Mouse (Mus musculus): ENCODE data around the gene Pfdn5.
A peak's percentile ranks its signal among the peaks of the same experiment; 100 is the strongest.

The Pfdn5 gene

DNA sequence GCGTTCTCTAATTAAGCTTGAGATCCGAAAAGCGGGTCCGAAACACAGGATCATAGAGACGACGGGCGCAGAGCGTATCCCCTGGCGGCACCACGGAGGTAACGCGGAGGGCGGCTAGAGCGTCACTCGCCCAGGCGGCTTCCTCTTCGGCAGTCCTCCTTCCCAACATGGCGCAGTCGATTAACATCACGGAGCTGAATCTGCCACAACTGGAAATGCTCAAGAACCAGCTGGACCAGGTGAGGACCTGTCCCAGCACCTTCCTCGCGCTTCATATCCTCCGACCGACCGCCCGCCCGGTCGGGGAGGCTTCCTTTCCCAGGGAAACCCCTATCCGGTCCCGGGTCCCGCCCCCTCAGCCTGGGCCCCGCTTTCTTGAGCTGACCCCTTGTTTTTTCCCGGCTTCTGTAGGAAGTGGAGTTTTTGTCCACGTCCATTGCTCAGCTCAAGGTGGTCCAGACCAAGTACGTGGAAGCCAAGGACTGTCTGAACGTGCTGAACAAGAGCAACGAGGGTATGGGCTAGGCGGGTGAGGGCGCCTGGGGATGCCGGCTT is at the start of gene Pfdn5:
Pfdn5 (plus strand) TSS at position 95 of the 555 bp plus-strand sequence.
- DNase-seq: peak; percentile 85

DNA sequence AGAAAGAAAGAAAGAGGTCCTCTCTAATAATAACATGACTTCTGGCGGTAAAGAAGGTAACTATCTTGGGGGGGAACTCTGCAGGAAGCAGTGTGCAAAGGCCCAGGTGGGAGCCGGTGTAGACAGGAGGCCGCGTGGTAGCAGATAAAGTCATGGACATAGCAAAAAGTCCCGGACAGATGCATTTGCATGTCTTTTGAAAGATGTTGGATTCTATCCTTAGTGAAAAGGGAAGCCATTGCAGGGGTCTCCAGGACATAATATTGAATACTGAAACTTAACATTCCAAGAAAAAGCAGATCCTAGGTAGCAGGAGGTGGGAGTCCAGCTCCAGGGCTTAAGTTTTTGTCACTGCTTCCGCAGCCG is 47.2 kb upstream of the Pfdn5 start:
- DNase-seq: no peak

DNA sequence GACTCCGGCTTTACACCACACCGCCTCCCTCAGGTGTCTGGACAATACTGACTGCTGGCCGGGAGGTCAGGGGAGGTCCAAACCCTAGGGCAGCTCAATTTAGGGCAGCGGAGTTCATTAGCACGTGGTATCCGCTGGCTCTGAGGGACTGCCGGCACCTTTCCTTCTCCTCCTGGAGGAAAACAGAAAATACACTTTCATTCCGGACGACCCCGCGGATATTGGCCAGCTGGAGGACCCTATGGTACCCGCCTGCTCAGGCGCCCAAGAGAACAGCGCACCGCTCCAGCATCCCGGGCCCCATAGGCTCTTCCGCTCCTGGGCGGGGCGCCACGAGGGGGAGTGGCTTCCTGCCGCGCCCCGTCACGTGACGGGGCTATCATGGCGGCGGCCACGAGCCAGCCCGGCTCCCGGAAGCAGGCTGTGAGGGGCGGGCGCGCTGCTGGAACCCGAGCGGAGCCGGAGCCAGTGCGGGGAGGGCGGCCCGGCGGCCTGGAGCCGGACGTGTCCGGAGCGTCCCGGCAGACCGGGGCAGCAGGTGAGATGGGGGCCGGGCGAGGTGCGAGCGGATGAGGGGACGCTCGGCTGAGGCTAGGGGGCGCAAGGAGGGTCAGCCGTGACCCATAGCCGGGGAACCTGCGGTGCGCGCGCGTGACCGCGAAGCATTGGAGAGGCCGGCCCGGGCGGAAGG is 46.7 kb upstream of the Pfdn5 start, which contains the start of gene Mfsd5:
Mfsd5 (plus strand) TSS at position 363 of the 691 bp plus-strand sequence.
- peak; percentile 85 for DNase-seq

- peak; percentile 48 for DNase-seq
Measured at GRCm38 (mm10) chr15:102279783-102280520, 46.0 kb upstream of the Pfdn5 start.

- no peak for DNase-seq
Measured at GRCm38 (mm10) chr15:102280623-102281022, 45.3 kb upstream of the Pfdn5 start.

DNA sequence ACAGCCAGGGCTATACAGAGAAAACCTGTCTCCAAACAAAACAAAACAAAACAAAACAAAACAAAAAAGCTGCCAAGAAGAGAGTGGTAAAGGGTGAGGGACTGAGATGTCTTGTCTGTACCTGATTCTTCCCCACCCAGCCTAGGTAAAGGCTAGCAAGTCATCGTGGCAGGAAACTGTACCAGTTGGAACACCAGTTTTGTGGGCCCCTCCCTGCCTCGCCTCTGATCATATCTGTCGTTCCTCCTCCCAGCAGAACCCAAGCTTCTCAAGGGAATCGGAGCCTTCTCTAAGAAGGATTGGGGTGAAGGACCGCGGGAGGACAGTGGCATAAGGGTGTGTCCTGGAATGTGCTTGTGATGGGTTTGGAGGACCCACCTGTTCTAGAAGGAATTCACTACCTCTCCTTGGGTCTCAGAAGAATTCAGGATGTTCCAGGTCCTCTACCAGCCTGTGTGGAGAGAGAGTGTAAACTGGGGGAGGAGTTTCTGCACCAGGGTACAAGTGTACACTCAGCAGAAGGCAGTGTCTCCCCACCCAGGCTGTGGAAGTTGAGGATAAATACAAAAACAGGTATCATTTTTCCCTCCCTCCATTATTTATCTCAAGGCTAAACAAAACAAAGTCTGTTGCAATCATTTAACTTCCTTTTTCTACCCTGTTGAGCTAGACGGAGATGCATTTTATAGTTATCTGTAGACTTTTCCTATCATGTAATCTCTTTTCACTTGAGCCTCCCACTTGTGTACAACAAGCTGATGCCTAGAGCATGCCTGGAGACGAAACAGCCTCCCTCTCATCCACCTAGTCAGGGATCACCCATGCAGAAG is 43.2 kb upstream of the Pfdn5 start:
- no peak for DNase-seq

GRCm38 (mm10) chr15:102283648-102284047 is 42.3 kb upstream of the Pfdn5 start:
- DNase-seq: no peak

DNA sequence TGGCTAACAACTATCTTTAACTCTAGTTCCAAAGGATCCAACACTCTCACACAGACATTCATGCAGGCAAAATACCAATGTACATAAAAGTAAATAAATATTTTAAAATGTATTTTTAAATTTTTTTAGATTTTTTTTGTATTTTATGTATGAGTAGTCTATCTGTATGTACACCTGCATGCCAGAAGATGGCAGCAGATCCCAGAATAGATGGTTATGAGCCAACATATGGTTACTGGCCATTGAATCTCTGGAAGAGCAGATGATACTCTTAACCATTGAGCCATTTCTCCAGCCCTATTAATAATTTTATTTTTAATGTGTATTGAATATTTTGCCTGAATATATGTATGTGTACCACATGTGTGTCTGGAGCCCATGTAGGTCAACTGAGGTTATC is 38.5 kb upstream of the Pfdn5 start:
- no peak for DNase-seq

- peak; percentile 93 for DNase-seq
Measured at GRCm38 (mm10) chr15:102295633-102296367, 30.1 kb upstream of the Pfdn5 start, which contains the start of gene Espl1. TSS of gene Espl1 (plus strand) at chr15:102296266.

- no peak for DNase-seq
Measured at GRCm38 (mm10) chr15:102296368-102297006, 29.4 kb upstream of the Pfdn5 start.

GRCm38 (mm10) chr15:102302542-102302941 is 23.4 kb upstream of the Pfdn5 start:
- DNase-seq: no peak

GRCm38 (mm10) chr15:102308717-102309116 is 17.2 kb upstream of the Pfdn5 start:
- no peak for DNase-seq

DNA sequence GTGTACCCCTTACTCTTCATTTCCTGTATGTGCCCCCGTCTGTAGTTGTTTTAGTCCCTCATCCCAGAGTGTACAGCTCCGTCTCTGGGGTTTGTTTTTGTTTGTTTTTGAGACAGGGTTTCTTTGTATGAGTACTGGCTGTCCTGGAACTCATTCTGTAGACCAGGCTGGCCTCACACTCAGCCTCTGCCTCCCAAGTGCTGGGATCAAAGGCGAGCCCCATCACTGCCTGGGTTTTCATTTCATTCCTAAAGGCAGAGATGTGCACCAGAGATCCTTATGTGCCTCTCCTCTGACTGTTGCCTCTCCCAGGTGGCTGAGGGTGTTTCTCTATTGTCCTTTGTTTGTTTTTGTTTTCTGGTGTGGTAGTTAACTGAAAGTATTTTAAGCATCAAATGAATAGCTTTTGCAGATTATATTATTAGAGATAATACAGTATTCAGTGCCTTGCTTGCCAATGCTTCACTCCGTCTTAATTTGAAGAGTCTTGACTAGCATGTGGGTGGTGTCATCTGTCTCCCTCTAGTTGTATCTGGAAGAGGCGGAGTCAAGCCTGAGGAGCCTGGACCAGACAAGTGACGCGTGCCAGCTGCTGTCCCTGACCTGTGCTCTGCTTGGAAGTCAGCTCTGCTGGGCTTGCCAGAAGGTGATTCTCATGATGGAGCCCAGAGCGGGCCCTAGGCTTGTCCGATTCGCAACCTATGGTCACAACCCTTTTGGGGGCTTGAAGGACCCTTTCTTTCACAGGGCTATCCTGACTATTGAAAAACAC is 15.7 kb upstream of the Pfdn5 start:
- DNase-seq: no peak

GRCm38 (mm10) chr15:102311489-102311888 is 14.4 kb upstream of the Pfdn5 start:
- DNase-seq: no peak

DNA sequence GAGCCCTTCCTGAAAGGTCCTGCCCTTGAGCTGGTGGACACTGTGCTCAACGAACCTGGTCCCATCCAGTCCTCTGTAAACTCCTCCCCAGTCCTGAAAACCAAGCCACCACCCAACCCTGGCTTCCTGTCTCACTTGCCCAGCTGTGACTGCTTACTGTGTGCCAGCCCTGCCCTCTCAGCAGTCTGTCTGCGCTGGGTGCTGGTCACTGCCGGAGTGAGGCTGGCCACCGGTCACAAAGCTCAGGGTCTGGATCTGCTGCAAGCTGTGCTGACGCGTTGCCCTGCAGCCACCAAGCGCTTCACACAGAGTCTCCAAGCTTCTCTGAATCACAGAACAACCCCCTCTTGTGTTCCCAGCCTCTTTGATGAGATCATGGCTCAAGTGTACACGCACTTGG is 10.6 kb upstream of the Pfdn5 start:
- no peak for DNase-seq

DNA sequence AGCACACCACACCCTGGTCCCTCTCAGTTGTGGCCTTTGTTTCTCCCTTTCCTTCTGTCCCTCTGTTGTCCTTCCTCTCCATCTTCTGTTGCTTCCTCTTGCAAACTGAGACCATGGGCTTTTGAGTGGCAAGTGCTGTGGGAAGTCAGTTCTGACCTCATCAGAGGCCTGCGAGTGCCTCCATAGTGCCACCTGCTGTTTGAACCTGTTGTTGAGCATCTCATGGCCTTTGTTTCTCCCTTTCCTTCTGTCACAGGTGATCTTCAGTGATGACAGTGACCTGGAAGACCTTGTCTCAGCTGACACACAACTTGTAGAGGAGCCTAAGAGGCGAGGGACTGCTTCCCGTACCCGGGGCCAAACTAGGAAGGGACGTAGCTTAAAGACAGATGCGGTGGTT is 9.7 kb upstream of the Pfdn5 start:
- DNase-seq: peak; percentile 67

GRCm38 (mm10) chr15:102324654-102325473 is 1.1 kb upstream of the Pfdn5 start:
- DNase-seq: peak; percentile 52

- DNase-seq: no peak
Measured at GRCm38 (mm10) chr15:102326892-102327291, 976 bp downstream of the Pfdn5 start.

GRCm38 (mm10) chr15:102331610-102332015 is 5.7 kb downstream of the Pfdn5 start, which contains the start of gene Myg1:
TSS of gene Myg1 (plus strand) at chr15:102331709.
- peak; percentile 80 for DNase-seq

DNA sequence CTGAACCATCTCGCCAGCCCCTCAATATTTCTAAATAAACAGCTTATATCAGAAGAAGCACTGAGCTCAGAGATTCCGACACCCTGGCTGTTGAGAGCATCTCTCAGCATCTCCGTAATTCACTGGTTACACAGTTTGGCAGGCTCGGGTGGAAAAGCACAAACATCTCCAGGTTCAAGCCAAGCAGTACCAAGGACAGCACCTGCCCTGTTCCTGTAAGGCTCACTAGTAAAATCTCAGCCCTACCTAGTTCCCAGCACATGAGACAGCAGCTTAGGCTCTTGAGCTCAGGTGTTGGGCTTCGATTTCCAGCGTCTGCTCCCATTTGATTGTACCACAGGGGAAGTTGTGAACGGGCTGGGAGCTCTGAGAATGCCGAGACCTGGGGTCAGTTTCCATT is 9.3 kb downstream of the Pfdn5 start:
- no peak for DNase-seq

Measured in cerebellum, adult 9-10 months (tissue).